Comparison of ENCODE assay signal across 12 mouse cellular contexts in the genomic region with DNA sequence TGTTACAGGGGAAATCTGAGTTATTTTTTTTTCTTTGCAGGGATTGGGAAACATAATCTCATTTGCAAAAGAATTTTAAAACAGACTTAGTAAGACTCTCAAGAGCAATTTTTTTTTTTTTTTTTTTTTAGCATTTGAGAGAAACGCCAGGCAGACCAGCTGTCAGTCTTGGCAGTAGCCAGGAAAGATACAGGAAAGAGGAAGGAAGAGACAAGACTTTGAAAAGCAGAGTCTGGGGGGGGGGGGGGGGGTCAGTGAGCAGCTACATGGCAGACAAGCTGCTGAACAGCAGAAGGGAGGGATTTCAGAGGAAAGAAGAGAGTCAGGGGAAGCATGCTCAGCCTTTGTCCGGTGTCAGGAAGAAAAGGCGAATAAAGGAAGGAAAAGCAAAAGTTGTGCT.
DNase-seq lines count a peak whose midpoint lies in the region; ATAC-seq and TF ChIP-seq lines count a peak whose summit lies in the region.
"Had no signal": no experiment of that assay in that cellular context is flagged by ENCODE, and none has a peak within 500 bp of the region (broad histone marks: within the 10 kb centered on the region; RNA-seq: fewer than 3 reads in every experiment).

No protein-coding gene starts in this region.

- 29% methylated on average over 3 of the region's 3 CpGs for WGBS in intestine, embryonic 14.5 days
- 36% methylated on average over 3 of the region's 3 CpGs for WGBS in intestine, postnatal 0 days
- WGBS in heart, embryonic 12.5 days, result 18% methylated on average over 3 of the region's 3 CpGs
- 4% methylated on average over 3 of the region's 3 CpGs for WGBS in liver, embryonic 15.5 days (ENCODE audit: insufficient replicate concordance)
- WGBS in cerebellum, adult 2 months, result 5% methylated on average over 3 of the region's 3 CpGs

- H3K36me3 ChIP-seq in intestine, embryonic 14.5 days (ENCODE audit: control insufficient read depth, insufficient read depth, low read length), result no peaks in the 10 kb centered on the region
- H3K36me3 ChIP-seq in intestine, postnatal 0 days (ENCODE audit: control insufficient read depth, insufficient read depth), result no peaks in the 10 kb centered on the region
- no peaks in the 10 kb centered on the region for H3K36me3 ChIP-seq in heart, embryonic 12.5 days
- H3K36me3 ChIP-seq in liver, embryonic 15.5 days (replicated peaks), result no peaks in the 10 kb centered on the region

- H3K27me3 ChIP-seq in intestine, embryonic 14.5 days (replicated peaks; ENCODE audit: control insufficient read depth, insufficient read depth, low read length), result no peaks in the 10 kb centered on the region
- no peaks in the 10 kb centered on the region for H3K27me3 ChIP-seq in intestine, postnatal 0 days (replicated peaks; ENCODE audit: control insufficient read depth, insufficient read depth, low read length)
- 0 out of 2 replicates have a peak, but pooled peaks cover 3% of the 10 kb centered on the region for H3K27me3 ChIP-seq in heart, embryonic 12.5 days (replicated peaks)
- no peaks in the 10 kb centered on the region for H3K27me3 ChIP-seq in liver, embryonic 15.5 days
- no peaks in the 10 kb centered on the region for H3K27me3 ChIP-seq in cerebellum, adult 2 months (ENCODE audit: control insufficient read depth, insufficient read depth, low read length)
- H3K27me3 ChIP-seq: CH12.LX had no signal

- no peak overlapping the region for H3K9ac ChIP-seq in intestine, embryonic 14.5 days (ENCODE audit: low read length)
- H3K9ac ChIP-seq in intestine, postnatal 0 days (ENCODE audit: low read depth, low read length), result no peak overlapping the region
- H3K9ac ChIP-seq in heart, embryonic 12.5 days, result no peak overlapping the region
- no peak overlapping the region for H3K9ac ChIP-seq in liver, embryonic 15.5 days

- 0 out of 2 replicates have a peak overlapping the region, but pooled peaks have one; percentile 0 for H3K4me2 ChIP-seq in intestine, embryonic 14.5 days (ENCODE audit: low read length)
- H3K4me2 ChIP-seq in intestine, postnatal 0 days (replicated peaks; ENCODE audit: low read depth), result no peak overlapping the region
- peak overlapping the region; percentile 40 for H3K4me2 ChIP-seq in heart, embryonic 12.5 days
- H3K4me2 ChIP-seq in liver, embryonic 15.5 days, result peak overlapping the region; percentile 50

- TF ChIP-seq POLR2A in cerebellum, adult 2 months (IDR thresholded peaks at IDR 0.05; ENCODE audit: borderline replicate concordance, insufficient read depth, low read length), result no peak

- DNase-seq in intestine, embryonic 14.5 days (ENCODE audit: low spot score), result no peak
- DNase-seq in brain, adult 2 months (ENCODE audit: low read depth, low spot score), result peak; percentile 45
- DNase-seq in spleen, postnatal 10 days (ENCODE audit: low spot score in 2 of 2), result no peak
- no peak for DNase-seq in cerebellum, adult 2 months
- DNase-seq: adrenal gland, postnatal 36 days; cerebellum, adult 11-12 months had no signal

- no peak for ATAC-seq in intestine, embryonic 14.5 days (replicated peaks; ENCODE audit: low FRiP score, low TSS enrichment, low read depth)
- no peak for ATAC-seq in intestine, postnatal 0 days
- ATAC-seq in heart, embryonic 12.5 days (ENCODE audit: insufficient number of reproducible peaks, low FRiP score), result no peak
- no peak for ATAC-seq in liver, embryonic 15.5 days (ENCODE audit: insufficient read depth)
- ATAC-seq: intestine, embryonic 16.5 days had no signal

- peaks cover 8% of the 10 kb centered on the region for H3K4me1 ChIP-seq in intestine, embryonic 14.5 days (replicated peaks; ENCODE audit: control insufficient read depth, insufficient read depth, low read length)
- no peaks in the 10 kb centered on the region for H3K4me1 ChIP-seq in intestine, postnatal 0 days (replicated peaks; ENCODE audit: control insufficient read depth, insufficient read depth, low read length)
- H3K4me1 ChIP-seq in heart, embryonic 12.5 days (replicated peaks), result peaks cover 23% of the 10 kb centered on the region
- peaks cover 40% of the 10 kb centered on the region for H3K4me1 ChIP-seq in liver, embryonic 15.5 days (replicated peaks)
- H3K4me1 ChIP-seq in cerebellum, adult 2 months (ENCODE audit: control insufficient read depth, insufficient read depth, low read length), result no peaks in the 10 kb centered on the region

- no peak for TF ChIP-seq CTCF in intestine, postnatal 0 days (IDR thresholded peaks at IDR 0.05; ENCODE audit: low read depth)
- no peak for TF ChIP-seq CTCF in cerebellum, adult 2 months (IDR thresholded peaks at IDR 0.05; ENCODE audit: borderline replicate concordance, insufficient read depth, low read depth, low read length)

- no peak overlapping the region for H3K27ac ChIP-seq in intestine, embryonic 14.5 days (ENCODE audit: low read depth)
- H3K27ac ChIP-seq in intestine, postnatal 0 days (ENCODE audit: low read depth, low read length), result no peak overlapping the region
- no peak overlapping the region for H3K27ac ChIP-seq in heart, embryonic 12.5 days (ENCODE audit: poor library complexity, severe bottlenecking)
- peak overlapping the region; percentile 65 for H3K27ac ChIP-seq in liver, embryonic 15.5 days (replicated peaks)
- no peak overlapping the region for H3K27ac ChIP-seq in cerebellum, adult 2 months (ENCODE audit: insufficient read depth, low read length)

- H3K4me3 ChIP-seq in intestine, embryonic 14.5 days (ENCODE audit: low read depth, low read length), result no peak overlapping the region
- no peak overlapping the region for H3K4me3 ChIP-seq in intestine, postnatal 0 days (ENCODE audit: low read depth, low read length)
- H3K4me3 ChIP-seq in heart, embryonic 12.5 days, result no peak overlapping the region
- no peak overlapping the region for H3K4me3 ChIP-seq in liver, embryonic 15.5 days (replicated peaks)
- H3K4me3 ChIP-seq in cerebellum, adult 2 months (replicated peaks; ENCODE audit: insufficient read depth, low read depth, low read length), result no peak overlapping the region

- H3K9me3 ChIP-seq in intestine, embryonic 14.5 days (ENCODE audit: control insufficient read depth, low read length), result no peaks in the 10 kb centered on the region
- H3K9me3 ChIP-seq in intestine, postnatal 0 days (ENCODE audit: control insufficient read depth), result no peaks in the 10 kb centered on the region
- no peaks in the 10 kb centered on the region for H3K9me3 ChIP-seq in heart, embryonic 12.5 days (replicated peaks)
- no peaks in the 10 kb centered on the region for H3K9me3 ChIP-seq in liver, embryonic 15.5 days (replicated peaks)
- H3K9me3 ChIP-seq: megakaryocyte, embryonic 14.5 days had no signal
